Mouse (Mus musculus): Measurements from ENCODE around the gene Glp2r. TPM values are rescaled to one million over a fixed set of nuclear protein-coding genes. Genes with fewer than 3 reads are reported as not detected.
A peak's percentile ranks its signal among the peaks of the same experiment; 100 is the strongest.

The Glp2r gene
- total and polyA plus RNA-seq, 2 experiments = under 0.01 TPM; not detected in 1

DNA sequence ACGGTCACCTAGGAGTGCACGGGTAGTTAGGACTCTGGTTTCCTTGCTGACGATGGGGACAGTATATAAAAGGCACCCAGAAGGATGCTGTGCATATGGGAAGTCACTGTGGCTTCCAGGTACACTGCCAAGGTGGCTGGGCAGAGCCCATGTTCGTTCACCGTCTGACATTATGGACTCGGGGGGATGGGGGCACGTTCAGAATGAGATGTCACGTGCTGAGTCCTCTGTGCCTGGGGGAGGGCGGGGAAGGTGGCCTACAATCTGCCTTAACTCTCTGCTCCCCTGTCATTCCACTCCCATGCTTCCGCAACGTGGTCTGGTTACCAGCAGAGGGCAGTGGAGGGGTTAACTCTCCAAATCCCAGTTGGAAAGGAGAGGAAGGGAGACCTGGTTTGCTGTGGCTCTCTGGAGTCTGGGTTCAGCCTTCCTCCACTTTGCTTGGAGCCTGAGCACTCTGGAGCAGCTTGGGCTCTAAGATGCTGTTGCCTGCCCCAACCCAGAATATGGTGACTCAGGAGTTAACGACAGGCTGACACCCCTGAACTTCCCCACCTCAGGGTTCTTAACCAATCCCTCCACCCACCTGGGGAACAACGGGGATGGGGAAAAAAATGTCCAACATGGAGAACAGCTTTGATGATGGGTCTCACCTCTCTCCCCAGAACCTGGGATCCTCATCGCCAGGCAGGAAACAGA, 118.6 kb downstream of the Glp2r start:
- no peak for DNase-seq (ENCODE audit: extremely low read depth, low read depth, low spot score)
- Histone ChIP-seq H3K4me1 (ENCODE audit: control insufficient read depth, insufficient read depth, low read length) (no peaks in the 10 kb centered on the region), H3K36me3 (ENCODE audit: control insufficient read depth, insufficient read depth, low read length) (no peaks in the 10 kb centered on the region), H3K79me2 (ENCODE audit: control insufficient read depth, insufficient read depth, low read length) (no peaks in the 10 kb centered on the region), H3K27ac (replicated peaks; ENCODE audit: insufficient read depth, low read depth, low read length) (no peak overlapping the region), H3K9ac (ENCODE audit: low read depth, low read length) (no peak overlapping the region), H3K4me3 (ENCODE audit: insufficient read depth, low read depth, low read length) (no peak overlapping the region), H3K27me3 (ENCODE audit: control insufficient read depth, insufficient read depth, low read length) (no peaks in the 10 kb centered on the region)
- 29% methylated on average over 14 of the region's 14 CpGs for WGBS
- TF ChIP-seq POLR2A (IDR thresholded peaks at IDR 0.05; ENCODE audit: extremely low read depth, insufficient read depth, low read length) (no peak), CTCF (IDR thresholded peaks at IDR 0.05; ENCODE audit: low read depth, low read length) (peak; percentile 50; the same call in 1 of the 2 replicates)

- Histone ChIP-seq H3K27ac (replicated peaks; ENCODE audit: insufficient read depth, low read depth, low read length) (no peak overlapping the region), H3K4me1 (ENCODE audit: control insufficient read depth, insufficient read depth, low read length) (no peaks in the 10 kb centered on the region), H3K36me3 (ENCODE audit: control insufficient read depth, insufficient read depth, low read length) (no peaks in the 10 kb centered on the region), H3K27me3 (ENCODE audit: control insufficient read depth, insufficient read depth, low read length) (no peaks in the 10 kb centered on the region), H3K9ac (ENCODE audit: low read depth, low read length) (no peak overlapping the region), H3K4me3 (ENCODE audit: insufficient read depth, low read depth, low read length) (no peak overlapping the region), H3K79me2 (ENCODE audit: control insufficient read depth, insufficient read depth, low read length) (no peaks in the 10 kb centered on the region)
- TF ChIP-seq POLR2A (IDR thresholded peaks at IDR 0.05; ENCODE audit: extremely low read depth, insufficient read depth, low read length) (no peak), CTCF (IDR thresholded peaks at IDR 0.05; ENCODE audit: low read depth, low read length) (no peak)
- DNase-seq (ENCODE audit: extremely low read depth, low read depth, low spot score) = no peak
- 80% methylated on average over 6 of the region's 6 CpGs for WGBS
These were observed 119.2 kb downstream of the Glp2r start for GRCm38 (mm10) chr11:67651731-67652130.

DNA sequence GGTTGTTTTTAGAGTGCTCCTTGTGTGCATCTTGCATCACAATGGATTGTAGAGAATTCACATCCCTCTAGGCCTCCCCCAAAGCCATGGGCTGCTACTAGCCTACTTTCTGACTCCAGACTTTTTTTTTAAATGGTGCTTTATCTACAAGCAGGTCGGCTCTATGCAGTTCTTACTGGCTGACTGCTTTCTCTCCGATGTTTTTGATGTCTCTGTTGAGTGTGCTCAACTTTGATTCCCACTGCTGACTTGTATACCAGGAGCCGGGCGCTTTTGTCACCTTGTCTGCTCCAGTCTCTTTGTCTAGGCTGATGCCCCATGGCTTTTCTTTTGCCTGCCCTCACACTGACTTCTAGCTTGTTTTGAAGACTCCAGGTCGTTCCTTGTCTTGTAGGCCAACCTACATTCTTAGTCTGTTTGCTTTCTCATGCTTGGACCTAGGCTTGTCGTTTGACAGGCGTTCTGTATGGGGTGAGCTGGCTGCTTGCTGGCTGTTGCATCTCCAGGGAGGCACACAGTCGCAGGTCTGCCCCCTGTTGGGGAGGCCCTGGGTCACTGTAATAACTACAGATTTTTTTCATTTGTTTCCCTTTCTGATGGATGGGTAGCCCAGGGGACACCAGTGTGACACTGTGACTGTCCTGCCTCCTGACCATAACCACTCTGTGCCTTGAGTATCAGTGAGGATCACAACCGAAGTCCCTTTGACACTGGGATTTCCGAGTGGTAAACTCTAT, 120.8 kb downstream of the Glp2r start:
- Histone ChIP-seq H3K9ac (ENCODE audit: low read depth, low read length) (no peak overlapping the region), H3K4me3 (ENCODE audit: insufficient read depth, low read depth, low read length) (no peak overlapping the region), H3K27me3 (ENCODE audit: control insufficient read depth, insufficient read depth, low read length) (no peaks in the 10 kb centered on the region), H3K4me1 (ENCODE audit: control insufficient read depth, insufficient read depth, low read length) (no peaks in the 10 kb centered on the region), H3K79me2 (ENCODE audit: control insufficient read depth, insufficient read depth, low read length) (no peaks in the 10 kb centered on the region), H3K27ac (replicated peaks; ENCODE audit: insufficient read depth, low read depth, low read length) (no peak overlapping the region), H3K36me3 (ENCODE audit: control insufficient read depth, insufficient read depth, low read length) (no peaks in the 10 kb centered on the region)
- 68% methylated on average over 10 of the region's 10 CpGs for WGBS
- no peak for DNase-seq (ENCODE audit: extremely low read depth, low read depth, low spot score)
- TF ChIP-seq CTCF (IDR thresholded peaks at IDR 0.05; ENCODE audit: low read depth, low read length) (peak; percentile 25; the same call in 1 of the 2 replicates), POLR2A (IDR thresholded peaks at IDR 0.05; ENCODE audit: extremely low read depth, insufficient read depth, low read length) (no peak)

- H3K9ac ChIP-seq (ENCODE audit: low read depth, low read length) = no peak overlapping the region
- no peaks in the 10 kb centered on the region for H3K36me3 ChIP-seq (ENCODE audit: control insufficient read depth, insufficient read depth, low read length)
- 69% methylated on average over 11 of the region's 11 CpGs for WGBS
- DNase-seq (ENCODE audit: extremely low read depth, low read depth, low spot score) = no peak
- H3K27ac ChIP-seq (replicated peaks; ENCODE audit: insufficient read depth, low read depth, low read length) = no peak overlapping the region
- H3K27me3 ChIP-seq (ENCODE audit: control insufficient read depth, insufficient read depth, low read length) = no peaks in the 10 kb centered on the region
- no peaks in the 10 kb centered on the region for H3K4me1 ChIP-seq (ENCODE audit: control insufficient read depth, insufficient read depth, low read length)
- no peaks in the 10 kb centered on the region for H3K79me2 ChIP-seq (ENCODE audit: control insufficient read depth, insufficient read depth, low read length)
- TF ChIP-seq CTCF (IDR thresholded peaks at IDR 0.05; ENCODE audit: low read depth, low read length) (no peak), POLR2A (IDR thresholded peaks at IDR 0.05; ENCODE audit: extremely low read depth, insufficient read depth, low read length) (no peak)
- H3K4me3 ChIP-seq (ENCODE audit: insufficient read depth, low read depth, low read length) = no peak overlapping the region
These were observed 122.1 kb downstream of the Glp2r start for GRCm38 (mm10) chr11:67648651-67649407.

GRCm38 (mm10) chr11:67647745-67648144, 123.2 kb downstream of the Glp2r start:
- 30% methylated on average over 5 of the region's 5 CpGs for WGBS
- TF ChIP-seq CTCF (IDR thresholded peaks at IDR 0.05; ENCODE audit: low read depth, low read length) (peak; percentile 98), POLR2A (IDR thresholded peaks at IDR 0.05; ENCODE audit: extremely low read depth, insufficient read depth, low read length) (no peak)

More at GRCm38 (mm10) chr11:67647745-67648144, 123.2 kb downstream of the Glp2r start:
- Histone ChIP-seq H3K27ac (replicated peaks; ENCODE audit: insufficient read depth, low read depth, low read length) (no peak overlapping the region), H3K27me3 (ENCODE audit: control insufficient read depth, insufficient read depth, low read length) (no peaks in the 10 kb centered on the region), H3K4me3 (ENCODE audit: insufficient read depth, low read depth, low read length) (no peak overlapping the region), H3K4me1 (ENCODE audit: control insufficient read depth, insufficient read depth, low read length) (no peaks in the 10 kb centered on the region), H3K9ac (ENCODE audit: low read depth, low read length) (no peak overlapping the region), H3K36me3 (ENCODE audit: control insufficient read depth, insufficient read depth, low read length) (no peaks in the 10 kb centered on the region), H3K79me2 (ENCODE audit: control insufficient read depth, insufficient read depth, low read length) (no peaks in the 10 kb centered on the region)
- DNase-seq (ENCODE audit: extremely low read depth, low read depth, low spot score) = peak; percentile 54
